Mouse (Mus musculus) heart, embryonic 11.5 days (tissue): ENCODE results near the gene Ywhah. TPM values are rescaled to one million over a fixed set of nuclear protein-coding genes. Genes with fewer than 3 reads are reported as not detected.

Experiments
- ATAC-seq: fragments of 200-750 bp; cut with Nextera tagmentation; replicated peaks from 2 replicates; pipeline ENCODE4 v1.8.0; 2017; ENCODE audit warnings: moderate library complexity; ENCODE audit not compliant: insufficient number of reproducible peaks, low FRiP score, low TSS enrichment
- H3K27ac ChIP-seq: fragments of 300-500 bp; sonication (generic); 2 replicates; pipeline ENCODE4 v1.5.1; 2014; ENCODE audit warnings: mild to moderate bottlenecking, low read depth, low read length
- H3K27me3 ChIP-seq: fragments of 300-500 bp; sonication (generic); 2 replicates; pipeline ENCODE4 v1.6.1; 2014; ENCODE audit warnings: mild to moderate bottlenecking, low read length, mixed read lengths; ENCODE audit not compliant: control insufficient read depth, insufficient read depth
- H3K36me3 ChIP-seq: fragments of 300-500 bp; sonication (generic); 2 replicates; pipeline ENCODE4 v1.6.1; 2014; ENCODE audit warnings: mild to moderate bottlenecking, low read length, moderate library complexity, mixed read lengths; ENCODE audit not compliant: control insufficient read depth, insufficient read depth
- H3K4me1 ChIP-seq: fragments of 300-500 bp; sonication (generic); 2 replicates; pipeline ENCODE4 v1.6.1; 2014; ENCODE audit warnings: low read length; ENCODE audit not compliant: control insufficient read depth, insufficient read depth
- H3K4me2 ChIP-seq: fragments of 300-500 bp; sonication (generic); 2 replicates; pipeline ENCODE4 v1.6.1; 2014; ENCODE audit warnings: mild to moderate bottlenecking, moderate library complexity
- H3K4me3 ChIP-seq: fragments of 300-500 bp; sonication (generic); 2 replicates; pipeline ENCODE4 v1.5.1; 2014; ENCODE audit warnings: low read depth, low read length
- H3K9ac ChIP-seq: fragments of 300-500 bp; sonication (generic); 2 replicates; pipeline ENCODE4 v1.6.1; 2014; ENCODE audit warnings: mild to moderate bottlenecking, low read depth, low read length, moderate library complexity
- H3K9me3 ChIP-seq: fragments of 300-500 bp; sonication (generic); replicated peaks from 2 replicates; pipeline ENCODE4 v1.6.1; 2016; ENCODE audit warnings: low read length; ENCODE audit not compliant: control insufficient read depth
- WGBS: fragments of 180-500 bp; shearing (Covaris S2); extraction: QIAGEN DNeasy Blood & Tissue Kit; methylation state at CpG from one replicate; pipeline ENCODE4 v1.1.7; 2014; ENCODE audit not compliant: insufficient replicate concordance; 5-methylcytosine and 5-hydroxymethylcytosine counted together
- polyA plus RNA-seq: library from polyadenylated mRNA; unstranded; fragments of >200 nt; fragmentation: Nextera tagmentation; extraction: Ambion mirVana; gene quantifications from 2 replicates; pipeline ENCODE4 v1.2.1, GENCODE M21; 2014

Ywhah gene
- polyA plus RNA-seq, 1 experiment from 2014 or later: 449 TPM

DNA sequence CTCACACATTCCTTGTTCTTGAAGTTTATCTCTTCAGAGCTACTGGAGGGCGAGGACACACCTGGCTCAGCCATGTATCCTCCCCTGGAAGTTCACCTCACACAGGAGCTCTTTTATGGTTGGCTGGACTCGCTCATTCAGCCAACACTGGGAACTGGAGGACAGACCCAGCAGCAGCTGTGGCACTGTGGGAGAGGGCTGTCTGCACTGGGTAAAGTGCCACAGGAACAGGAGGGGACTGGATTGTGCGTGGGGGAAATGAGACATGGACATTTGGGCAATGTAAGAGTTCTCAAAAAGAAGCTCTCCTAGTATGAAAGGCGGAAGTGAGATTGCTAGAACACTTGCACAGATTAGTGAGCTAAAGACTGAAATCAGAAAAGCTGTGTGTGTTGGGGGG is 22.9 kb upstream of the Ywhah start:
- Histone ChIP-seq H3K4me3 (no peak overlapping the region), H3K9me3 (no peaks in the 10 kb centered on the region), H3K4me2 (no peak overlapping the region), H3K27me3 (no peaks in the 10 kb centered on the region; the same call in 1 of the 2 replicates), H3K9ac (no peak overlapping the region), H3K27ac (no peak overlapping the region), H3K4me1 (peaks cover 12% of the 10 kb centered on the region), H3K36me3 (no peaks in the 10 kb centered on the region)
- WGBS: 73% methylated on average over 4 of the region's 4 CpGs
- no peak for ATAC-seq

- H3K4me2 ChIP-seq: no peak overlapping the region
- H3K9ac ChIP-seq: no peak overlapping the region
- peaks cover under 1% of the 10 kb centered on the region; the same call in 1 of the 2 replicates for H3K27me3 ChIP-seq
- peaks cover 4% of the 10 kb centered on the region for H3K4me1 ChIP-seq
- no peak overlapping the region for H3K4me3 ChIP-seq
- no peak overlapping the region for H3K27ac ChIP-seq
- no peaks in the 10 kb centered on the region for H3K9me3 ChIP-seq
- ATAC-seq: no peak
- WGBS: 80% methylated on average over 1 of the region's 1 CpGs
- H3K36me3 ChIP-seq: no peaks in the 10 kb centered on the region
These were observed 22.1 kb upstream of the Ywhah start for GRCm38 (mm10) chr5:32996560-32996959.

- H3K36me3 ChIP-seq: no peaks in the 10 kb centered on the region
- H3K4me2 ChIP-seq: no peak overlapping the region
- no peak overlapping the region for H3K9ac ChIP-seq
- no peaks in the 10 kb centered on the region for H3K9me3 ChIP-seq
- no peak for ATAC-seq
- no peak overlapping the region for H3K4me3 ChIP-seq
- no peak overlapping the region for H3K27ac ChIP-seq
- WGBS: 34% methylated on average over 4 of the region's 4 CpGs
- H3K4me1 ChIP-seq: no peaks in the 10 kb centered on the region; the same call in 1 of the 2 replicates
- peaks cover 2% of the 10 kb centered on the region; the same call in 1 of the 2 replicates for H3K27me3 ChIP-seq
These were observed 20.9 kb upstream of the Ywhah start for GRCm38 (mm10) chr5:32997686-32998085.

DNA sequence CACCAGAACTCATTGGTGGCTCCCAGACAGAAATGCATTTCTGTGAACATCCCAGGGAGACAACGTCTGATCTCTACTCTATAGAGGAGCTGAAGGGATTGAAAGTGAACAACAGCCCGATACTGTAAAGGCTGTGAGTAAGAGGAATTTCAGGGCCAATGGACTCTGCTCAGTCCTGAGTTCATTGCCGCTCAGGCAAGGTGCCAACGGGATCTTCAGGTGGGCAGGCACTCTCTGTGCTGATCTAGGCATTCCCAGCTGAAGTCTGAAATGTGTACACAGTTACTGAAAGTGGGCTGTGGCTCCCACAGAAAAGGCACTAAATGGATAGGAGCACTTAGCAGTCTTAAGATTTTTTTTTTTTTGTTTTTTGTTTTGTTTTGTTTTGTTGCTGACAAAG is 19.8 kb upstream of the Ywhah start:
- no peak for ATAC-seq
- no peak overlapping the region for H3K4me3 ChIP-seq
- no peak overlapping the region for H3K9ac ChIP-seq
- WGBS: 85% methylated on average over 4 of the region's 4 CpGs
- H3K36me3 ChIP-seq: no peaks in the 10 kb centered on the region
- no peak overlapping the region for H3K4me2 ChIP-seq
- H3K27ac ChIP-seq: no peak overlapping the region
- H3K4me1 ChIP-seq: no peaks in the 10 kb centered on the region; the same call in 1 of the 2 replicates
- peaks cover 2% of the 10 kb centered on the region; the same call in 1 of the 2 replicates for H3K27me3 ChIP-seq
- no peaks in the 10 kb centered on the region for H3K9me3 ChIP-seq

GRCm38 (mm10) chr5:33001111-33001510 is 17.5 kb upstream of the Ywhah start:
- Histone ChIP-seq H3K27me3 (peaks cover 2% of the 10 kb centered on the region; the same call in 1 of the 2 replicates), H3K9me3 (no peaks in the 10 kb centered on the region), H3K9ac (no peak overlapping the region), H3K4me3 (no peak overlapping the region), H3K4me2 (no peak overlapping the region), H3K4me1 (peaks cover 3% of the 10 kb centered on the region), H3K36me3 (no peaks in the 10 kb centered on the region), H3K27ac (no peak overlapping the region)
- 73% methylated on average over 5 of the region's 5 CpGs for WGBS
- no peak for ATAC-seq

DNA sequence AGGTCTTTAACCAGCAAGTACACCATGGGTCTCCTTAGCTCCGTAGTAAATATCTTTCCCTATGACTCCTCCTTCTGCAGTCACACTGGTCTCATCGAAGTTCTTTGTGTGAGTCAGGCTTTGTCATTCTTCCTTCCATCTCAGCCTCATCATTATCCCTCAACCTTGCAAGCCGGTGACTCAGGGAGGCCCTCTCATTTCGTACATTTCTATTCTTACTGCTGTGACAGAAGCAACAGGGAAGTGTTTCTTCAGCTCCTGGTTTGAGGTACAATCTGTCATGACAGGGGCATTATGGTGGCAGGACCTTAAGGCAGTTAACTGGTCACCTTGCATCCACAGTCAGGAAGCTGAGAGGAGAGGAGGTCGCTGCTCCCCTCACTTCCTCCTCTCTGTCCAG is 15.8 kb upstream of the Ywhah start:
- no peak overlapping the region for H3K4me2 ChIP-seq
- no peaks in the 10 kb centered on the region for H3K9me3 ChIP-seq
- no peak for ATAC-seq
- H3K9ac ChIP-seq: no peak overlapping the region
- H3K4me3 ChIP-seq: no peak overlapping the region
- H3K27me3 ChIP-seq: peaks cover 2% of the 10 kb centered on the region; the same call in 1 of the 2 replicates
- H3K36me3 ChIP-seq: no peaks in the 10 kb centered on the region
- no peak overlapping the region for H3K27ac ChIP-seq
- 82% methylated on average over 5 of the region's 5 CpGs for WGBS
- peaks cover 9% of the 10 kb centered on the region for H3K4me1 ChIP-seq

DNA sequence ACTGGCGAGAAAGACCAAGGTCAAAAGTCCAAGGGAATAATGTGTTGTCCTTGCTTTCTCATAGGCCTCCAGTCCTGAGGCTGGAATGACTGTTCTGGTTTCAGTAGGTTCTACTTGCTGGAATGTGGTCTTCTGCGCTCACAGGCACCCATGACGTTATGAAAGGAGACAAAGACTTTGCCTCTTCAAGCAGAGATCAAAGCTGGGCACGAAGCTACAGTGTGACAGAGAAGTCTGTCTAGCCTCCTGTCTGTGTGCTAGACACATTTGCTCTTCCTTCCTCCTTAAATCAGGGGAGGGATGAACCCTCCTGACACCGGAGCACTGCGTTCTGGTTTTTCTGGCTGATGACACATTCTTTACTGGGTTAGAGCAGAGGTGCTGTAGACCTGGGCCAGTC is 15.1 kb upstream of the Ywhah start:
- no peak overlapping the region for H3K27ac ChIP-seq
- H3K36me3 ChIP-seq: no peaks in the 10 kb centered on the region
- H3K4me1 ChIP-seq: peaks cover 9% of the 10 kb centered on the region
- 75% methylated on average over 6 of the region's 6 CpGs for WGBS
- peaks cover 2% of the 10 kb centered on the region; the same call in 1 of the 2 replicates for H3K27me3 ChIP-seq
- H3K9me3 ChIP-seq: no peaks in the 10 kb centered on the region
- H3K4me2 ChIP-seq: no peak overlapping the region
- H3K9ac ChIP-seq: no peak overlapping the region
- H3K4me3 ChIP-seq: no peak overlapping the region
- no peak for ATAC-seq

DNA sequence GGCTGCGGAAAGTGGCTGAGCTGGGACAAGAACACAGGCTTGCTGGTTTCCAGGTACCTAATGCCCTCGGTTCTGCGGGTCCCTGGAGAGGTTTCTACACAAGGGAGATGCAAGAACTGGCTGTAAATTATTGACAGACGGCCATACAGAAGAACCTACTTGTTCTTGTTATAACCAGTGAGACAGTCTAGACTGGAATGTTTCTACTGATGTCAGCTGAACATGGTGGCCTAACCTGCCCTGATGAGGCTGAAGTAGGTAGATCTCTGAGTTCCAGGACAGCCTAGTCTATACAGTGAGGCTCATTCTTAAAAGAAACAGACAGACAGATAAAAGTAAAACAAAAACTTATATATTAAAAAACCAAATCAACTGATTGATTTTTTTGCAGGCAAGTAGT is 14.5 kb upstream of the Ywhah start:
- Histone ChIP-seq H3K4me1 (peaks cover 9% of the 10 kb centered on the region), H3K9ac (no peak overlapping the region), H3K9me3 (no peaks in the 10 kb centered on the region), H3K4me3 (no peak overlapping the region), H3K27ac (no peak overlapping the region), H3K36me3 (no peaks in the 10 kb centered on the region), H3K4me2 (no peak overlapping the region), H3K27me3 (peaks cover 2% of the 10 kb centered on the region; the same call in 1 of the 2 replicates)
- no peak for ATAC-seq
- 78% methylated on average over 4 of the region's 4 CpGs for WGBS

- WGBS: 77% methylated on average over 11 of the region's 11 CpGs
- H3K27me3 ChIP-seq: 0 out of 2 replicates have a peak, but pooled peaks cover 2% of the 10 kb centered on the region
- no peak overlapping the region for H3K4me2 ChIP-seq
- H3K9me3 ChIP-seq: no peaks in the 10 kb centered on the region
- peaks cover 9% of the 10 kb centered on the region for H3K4me1 ChIP-seq
- ATAC-seq: no peak
- no peak overlapping the region for H3K4me3 ChIP-seq
- H3K36me3 ChIP-seq: no peaks in the 10 kb centered on the region
- H3K9ac ChIP-seq: no peak overlapping the region
- no peak overlapping the region for H3K27ac ChIP-seq
These were observed 13.0 kb upstream of the Ywhah start for GRCm38 (mm10) chr5:33005442-33006145.
